Mouse (Mus musculus): ENCODE results near the gene Pogz. TPM values are rescaled to one million over a fixed set of nuclear protein-coding genes. Genes with fewer than 3 reads are reported as not detected.

Pogz gene
- polyA plus RNA-seq, 1 experiment from 2014 or later: 25.6 TPM

DNA sequence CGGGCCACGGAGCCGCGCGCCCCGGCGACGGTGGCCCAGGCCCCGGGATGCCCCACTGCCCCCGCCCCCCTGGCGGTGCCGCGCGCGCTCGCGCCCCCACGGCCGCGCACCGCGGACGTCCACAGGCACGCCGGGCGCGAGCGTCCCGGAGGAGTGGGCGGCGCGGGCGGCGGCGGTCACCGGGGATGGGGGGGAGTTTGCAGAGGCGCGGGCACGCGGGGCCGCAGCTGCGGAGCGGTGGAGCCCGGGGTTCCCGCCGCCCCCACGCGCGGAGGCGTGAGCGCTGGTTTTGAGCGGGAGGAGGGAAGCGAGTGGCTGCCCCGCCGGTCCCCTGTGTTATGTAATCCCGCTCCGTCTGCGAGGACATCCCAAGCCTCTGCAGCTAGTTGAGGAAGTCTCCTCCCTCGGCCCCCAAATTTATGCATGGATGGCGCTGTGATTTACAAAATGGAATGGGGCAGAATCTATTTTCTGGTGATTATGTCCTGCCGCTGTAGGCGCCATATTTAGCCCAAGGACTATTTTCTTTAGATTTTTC, 661 bp downstream of the Pogz start:
- 0 out of 2 replicates have a peak, but pooled peaks cover 5% of the 10 kb centered on the region for H3K4me1 ChIP-seq (ENCODE audit: control insufficient read depth, insufficient read depth, low read length)
- H3K27ac ChIP-seq (replicated peaks; ENCODE audit: low read depth, low read length): peak overlapping the region; percentile 94
- H3K9me3 ChIP-seq (ENCODE audit: control insufficient read depth, low read length): no peaks in the 10 kb centered on the region
- WGBS: under 1% methylated on average over 24 of the region's 62 CpGs
- DNase-seq (ENCODE audit: low spot score) (peak; percentile 78), ATAC-seq (ENCODE audit: insufficient number of reproducible peaks, low FRiP score, low TSS enrichment, low read depth) (peak; percentile 60)
- peak overlapping the region; percentile 72 for H3K4me3 ChIP-seq (ENCODE audit: low read depth, low read length)
- H3K9ac ChIP-seq (ENCODE audit: low read length): peak overlapping the region; percentile 92
- H3K4me2 ChIP-seq (ENCODE audit: low read depth, severe bottlenecking): peak overlapping the region; percentile 76
- no peaks in the 10 kb centered on the region for H3K27me3 ChIP-seq (ENCODE audit: control insufficient read depth, insufficient read depth, low read length)
- no peaks in the 10 kb centered on the region for H3K36me3 ChIP-seq (ENCODE audit: control insufficient read depth, insufficient read depth, low read length)

DNA sequence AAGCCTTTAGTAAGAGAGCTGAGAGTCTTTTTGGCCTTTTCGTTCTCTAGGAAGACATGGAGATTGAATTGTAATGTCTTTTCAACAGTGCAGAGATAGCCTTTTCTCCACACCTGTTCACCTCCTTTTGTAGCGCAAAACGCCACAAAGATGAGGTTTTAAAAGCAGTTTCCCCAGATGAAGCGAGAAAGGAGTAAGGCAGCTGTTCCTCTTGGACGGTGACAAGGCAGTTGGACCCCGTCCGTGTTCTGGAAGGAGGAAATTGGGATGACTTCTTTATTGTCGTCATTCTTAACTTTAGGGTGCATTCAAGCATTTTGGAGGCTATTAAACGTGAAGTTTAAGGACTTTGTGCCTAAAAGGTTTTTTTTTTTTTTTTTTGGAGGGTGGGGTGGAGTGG, 1.3 kb downstream of the Pogz start:
- 0 out of 2 replicates have a peak, but pooled peaks cover 5% of the 10 kb centered on the region for H3K4me1 ChIP-seq (ENCODE audit: control insufficient read depth, insufficient read depth, low read length)
- peak overlapping the region; percentile 92 for H3K9ac ChIP-seq (ENCODE audit: low read length)
- peak overlapping the region; percentile 76 for H3K4me2 ChIP-seq (ENCODE audit: low read depth, severe bottlenecking)
- H3K36me3 ChIP-seq (ENCODE audit: control insufficient read depth, insufficient read depth, low read length): no peaks in the 10 kb centered on the region
- peak overlapping the region; percentile 72 for H3K4me3 ChIP-seq (ENCODE audit: low read depth, low read length)
- H3K27me3 ChIP-seq (ENCODE audit: control insufficient read depth, insufficient read depth, low read length): no peaks in the 10 kb centered on the region
- DNase-seq (ENCODE audit: low spot score): no peak
- H3K27ac ChIP-seq (replicated peaks; ENCODE audit: low read depth, low read length): peak overlapping the region; percentile 94; the same call in 1 of the 2 replicates
- WGBS: 31% methylated on average over 9 of the region's 9 CpGs
- no peaks in the 10 kb centered on the region for H3K9me3 ChIP-seq (ENCODE audit: control insufficient read depth, low read length)
- no peak for ATAC-seq (ENCODE audit: insufficient number of reproducible peaks, low FRiP score, low TSS enrichment, low read depth)

DNA sequence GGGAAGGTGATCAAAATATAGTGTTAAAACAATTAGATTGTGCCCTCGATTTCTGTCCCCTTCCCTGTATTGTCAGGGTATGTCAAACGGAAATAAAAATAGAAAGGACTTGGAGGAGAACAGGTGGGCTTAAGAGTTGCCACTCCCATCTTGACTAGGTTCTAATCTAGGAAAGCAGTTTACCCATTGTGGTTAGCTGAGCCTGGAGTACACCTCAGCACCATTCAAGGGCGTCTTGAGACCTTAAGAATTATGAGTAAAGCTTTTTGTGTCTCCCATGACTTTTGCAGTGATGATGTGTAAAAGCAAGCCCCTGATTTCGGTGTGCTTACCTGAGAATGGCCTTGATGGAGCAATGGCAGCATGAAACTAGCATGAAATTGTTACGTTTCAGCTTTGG, 1.7 kb downstream of the Pogz start:
- H3K9ac ChIP-seq (ENCODE audit: low read length): no peak overlapping the region

DNA sequence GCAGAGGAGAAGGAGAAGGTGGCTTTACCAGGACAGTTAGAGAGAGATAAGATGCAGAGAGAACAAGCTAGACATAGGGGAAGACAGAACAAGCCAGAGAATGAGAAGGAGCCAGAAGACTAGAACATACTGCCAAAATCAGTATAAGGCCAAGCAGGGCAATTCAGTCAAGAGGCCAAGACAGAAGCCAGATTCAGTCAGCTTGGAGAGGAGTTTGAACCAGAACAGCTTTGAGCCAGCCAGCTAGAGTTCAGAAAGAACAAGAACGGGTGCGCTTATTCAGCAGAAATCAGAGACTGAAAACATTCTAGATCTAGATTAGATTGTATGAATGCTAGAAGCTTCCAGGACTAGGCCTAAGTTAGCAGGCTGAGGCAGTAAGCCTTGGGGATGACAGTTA, 10.0 kb downstream of the Pogz start:
- no peak overlapping the region for H3K4me2 ChIP-seq (ENCODE audit: low read depth, severe bottlenecking)
- H3K9me3 ChIP-seq (ENCODE audit: control insufficient read depth, low read length): no peaks in the 10 kb centered on the region
- H3K4me1 ChIP-seq (ENCODE audit: control insufficient read depth, insufficient read depth, low read length): no peaks in the 10 kb centered on the region
- H3K9ac ChIP-seq (ENCODE audit: low read length): no peak overlapping the region
- H3K36me3 ChIP-seq (ENCODE audit: control insufficient read depth, insufficient read depth, low read length): no peaks in the 10 kb centered on the region
- no peak overlapping the region for H3K27ac ChIP-seq (replicated peaks; ENCODE audit: low read depth, low read length)
- no peaks in the 10 kb centered on the region for H3K27me3 ChIP-seq (ENCODE audit: control insufficient read depth, insufficient read depth, low read length)
- DNase-seq (ENCODE audit: low spot score): no peak
- H3K4me3 ChIP-seq (ENCODE audit: low read depth, low read length): no peak overlapping the region
- 94% methylated on average over 2 of the region's 2 CpGs for WGBS
- no peak for ATAC-seq (ENCODE audit: insufficient number of reproducible peaks, low FRiP score, low TSS enrichment, low read depth)

More for the DNA sequence above, 1.7 kb downstream of the Pogz start:
- Histone ChIP-seq H3K27me3 (ENCODE audit: control insufficient read depth, insufficient read depth, low read length) (no peaks in the 10 kb centered on the region), H3K27ac (replicated peaks; ENCODE audit: low read depth, low read length) (no peak overlapping the region), H3K4me3 (ENCODE audit: low read depth, low read length) (peak overlapping the region; percentile 72; the same call in 1 of the 2 replicates), H3K9me3 (ENCODE audit: control insufficient read depth, low read length) (no peaks in the 10 kb centered on the region), H3K36me3 (ENCODE audit: control insufficient read depth, insufficient read depth, low read length) (no peaks in the 10 kb centered on the region), H3K4me1 (ENCODE audit: control insufficient read depth, insufficient read depth, low read length) (0 out of 2 replicates have a peak, but pooled peaks cover 5% of the 10 kb centered on the region), H3K4me2 (ENCODE audit: low read depth, severe bottlenecking) (peak overlapping the region; percentile 76; the same call in 1 of the 2 replicates)
- no peak for DNase-seq (ENCODE audit: low spot score)
- WGBS: 85% methylated on average over 5 of the region's 5 CpGs
- ATAC-seq (ENCODE audit: insufficient number of reproducible peaks, low FRiP score, low TSS enrichment, low read depth): no peak

DNA sequence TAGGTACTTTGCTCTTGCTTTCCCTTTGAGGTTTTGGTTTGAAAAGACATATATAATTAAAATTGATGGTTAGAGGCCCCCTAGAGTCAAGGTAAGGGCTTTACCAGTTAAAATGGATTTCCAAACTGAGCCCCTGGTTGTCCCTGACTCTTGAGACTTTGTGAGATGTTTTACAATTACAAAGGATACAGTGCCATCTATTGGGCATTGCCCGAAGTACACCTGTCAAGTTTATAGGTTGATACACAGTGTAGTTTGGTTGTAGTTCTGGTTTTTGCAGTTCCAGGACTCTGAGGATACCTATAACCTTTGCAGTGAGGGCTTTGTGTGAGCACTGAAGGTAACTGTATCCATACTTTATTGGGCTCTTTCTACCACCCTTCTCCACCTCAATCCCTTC, 12.0 kb downstream of the Pogz start:
- DNase-seq (ENCODE audit: low spot score) (peak; percentile 78), ATAC-seq (ENCODE audit: insufficient number of reproducible peaks, low FRiP score, low TSS enrichment, low read depth) (no peak)
- H3K9me3 ChIP-seq (ENCODE audit: control insufficient read depth, low read length): no peaks in the 10 kb centered on the region
- H3K4me3 ChIP-seq (ENCODE audit: low read depth, low read length): no peak overlapping the region
- H3K27me3 ChIP-seq (ENCODE audit: control insufficient read depth, insufficient read depth, low read length): no peaks in the 10 kb centered on the region
- no peak overlapping the region for H3K4me2 ChIP-seq (ENCODE audit: low read depth, severe bottlenecking)
- H3K27ac ChIP-seq (replicated peaks; ENCODE audit: low read depth, low read length): no peak overlapping the region
- 9% methylated on average over 1 of the region's 1 CpGs for WGBS
- peaks cover 4% of the 10 kb centered on the region; the same call in 1 of the 2 replicates for H3K36me3 ChIP-seq (ENCODE audit: control insufficient read depth, insufficient read depth, low read length)
- no peaks in the 10 kb centered on the region for H3K4me1 ChIP-seq (ENCODE audit: control insufficient read depth, insufficient read depth, low read length)
- no peak overlapping the region for H3K9ac ChIP-seq (ENCODE audit: low read length)

DNA sequence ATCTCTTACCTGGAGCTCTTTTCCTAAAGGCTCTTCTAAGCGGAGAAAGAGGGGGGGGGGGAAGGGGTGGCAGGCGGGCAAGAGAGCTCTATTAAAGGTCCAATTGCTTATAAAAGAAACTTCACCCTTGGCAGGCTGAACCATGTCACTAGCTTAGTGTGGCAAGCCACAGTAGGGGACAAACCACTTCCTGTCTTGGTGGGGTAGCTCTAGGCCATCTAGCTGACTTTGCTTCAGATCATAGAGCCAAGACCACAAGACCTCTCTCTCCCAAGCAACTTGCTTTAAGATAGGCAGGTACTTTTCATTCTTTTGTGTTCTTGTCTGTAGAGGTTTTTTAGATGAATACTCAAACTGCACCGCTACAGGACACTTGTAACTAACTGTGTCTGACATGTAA, 14.4 kb downstream of the Pogz start:
- H3K4me1 ChIP-seq (ENCODE audit: control insufficient read depth, insufficient read depth, low read length): no peaks in the 10 kb centered on the region
- peaks cover 9% of the 10 kb centered on the region; the same call in 1 of the 2 replicates for H3K36me3 ChIP-seq (ENCODE audit: control insufficient read depth, insufficient read depth, low read length)
- no peak overlapping the region for H3K4me2 ChIP-seq (ENCODE audit: low read depth, severe bottlenecking)
- no peak for ATAC-seq (ENCODE audit: insufficient number of reproducible peaks, low FRiP score, low TSS enrichment, low read depth)
- H3K9ac ChIP-seq (ENCODE audit: low read length): no peak overlapping the region
- H3K27me3 ChIP-seq (ENCODE audit: control insufficient read depth, insufficient read depth, low read length): no peaks in the 10 kb centered on the region
- H3K27ac ChIP-seq (replicated peaks; ENCODE audit: low read depth, low read length): no peak overlapping the region
- no peak overlapping the region for H3K4me3 ChIP-seq (ENCODE audit: low read depth, low read length)
- no peaks in the 10 kb centered on the region for H3K9me3 ChIP-seq (ENCODE audit: control insufficient read depth, low read length)
- no peak for DNase-seq (ENCODE audit: low spot score)
- WGBS: 69% methylated on average over 3 of the region's 3 CpGs

DNA sequence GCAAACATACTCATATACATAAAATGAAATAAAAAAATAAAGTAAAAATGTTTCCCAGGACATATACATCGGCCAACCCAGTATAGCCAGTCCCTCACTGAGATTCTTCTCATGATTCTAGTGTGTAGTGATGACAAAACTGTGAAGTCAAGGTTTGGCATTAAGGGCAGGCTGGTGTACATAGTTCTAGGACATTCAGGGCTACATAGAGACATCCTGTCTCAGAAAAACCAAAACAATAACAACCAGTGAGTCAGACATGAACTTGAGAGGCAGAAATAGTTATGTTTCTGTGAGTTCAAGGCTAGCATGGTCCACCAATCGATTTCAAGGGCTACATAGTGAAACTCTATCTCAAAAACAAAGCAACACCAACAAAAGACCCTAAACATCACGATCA, 14.8 kb downstream of the Pogz start:
- Histone ChIP-seq H3K27me3 (ENCODE audit: control insufficient read depth, insufficient read depth, low read length) (no peaks in the 10 kb centered on the region), H3K9me3 (ENCODE audit: control insufficient read depth, low read length) (no peaks in the 10 kb centered on the region), H3K36me3 (ENCODE audit: control insufficient read depth, insufficient read depth, low read length) (peaks cover 11% of the 10 kb centered on the region; the same call in 1 of the 2 replicates), H3K4me2 (ENCODE audit: low read depth, severe bottlenecking) (no peak overlapping the region), H3K4me3 (ENCODE audit: low read depth, low read length) (no peak overlapping the region), H3K9ac (ENCODE audit: low read length) (no peak overlapping the region), H3K27ac (replicated peaks; ENCODE audit: low read depth, low read length) (no peak overlapping the region), H3K4me1 (ENCODE audit: control insufficient read depth, insufficient read depth, low read length) (no peaks in the 10 kb centered on the region)
- no peak for DNase-seq (ENCODE audit: low spot score)
- no peak for ATAC-seq (ENCODE audit: insufficient number of reproducible peaks, low FRiP score, low TSS enrichment, low read depth)
- WGBS: 91% methylated on average over 3 of the region's 3 CpGs

DNA sequence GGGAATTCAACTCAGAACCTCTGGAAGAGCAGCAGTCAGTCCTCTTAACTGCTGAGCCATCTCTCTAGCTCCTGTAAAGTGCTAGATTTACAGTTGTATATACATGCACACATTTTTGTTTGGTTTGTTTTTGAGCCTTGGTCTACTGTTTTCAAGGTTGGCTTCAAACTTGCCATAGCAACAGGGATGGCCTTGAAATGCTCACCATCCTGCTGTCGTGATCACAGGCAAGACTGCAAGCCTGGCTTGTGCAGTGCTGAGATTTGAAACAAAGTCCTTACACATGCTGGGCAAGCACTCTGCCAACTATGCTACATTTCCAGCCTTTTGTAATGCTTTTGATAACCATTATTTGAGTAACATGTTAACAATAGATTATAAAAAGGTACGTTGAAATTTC, 22.1 kb downstream of the Pogz start:
- Histone ChIP-seq H3K27ac (replicated peaks; ENCODE audit: low read depth, low read length) (no peak overlapping the region), H3K9ac (ENCODE audit: low read length) (no peak overlapping the region), H3K4me2 (ENCODE audit: low read depth, severe bottlenecking) (no peak overlapping the region), H3K27me3 (ENCODE audit: control insufficient read depth, insufficient read depth, low read length) (no peaks in the 10 kb centered on the region), H3K4me1 (ENCODE audit: control insufficient read depth, insufficient read depth, low read length) (no peaks in the 10 kb centered on the region), H3K36me3 (ENCODE audit: control insufficient read depth, insufficient read depth, low read length) (peaks cover 15% of the 10 kb centered on the region; the same call in 1 of the 2 replicates), H3K9me3 (ENCODE audit: control insufficient read depth, low read length) (no peaks in the 10 kb centered on the region), H3K4me3 (ENCODE audit: low read depth, low read length) (no peak overlapping the region)
- ATAC-seq (ENCODE audit: insufficient number of reproducible peaks, low FRiP score, low TSS enrichment, low read depth) (no peak), DNase-seq (ENCODE audit: low spot score) (no peak)
- 96% methylated on average over 2 of the region's 2 CpGs for WGBS

DNA sequence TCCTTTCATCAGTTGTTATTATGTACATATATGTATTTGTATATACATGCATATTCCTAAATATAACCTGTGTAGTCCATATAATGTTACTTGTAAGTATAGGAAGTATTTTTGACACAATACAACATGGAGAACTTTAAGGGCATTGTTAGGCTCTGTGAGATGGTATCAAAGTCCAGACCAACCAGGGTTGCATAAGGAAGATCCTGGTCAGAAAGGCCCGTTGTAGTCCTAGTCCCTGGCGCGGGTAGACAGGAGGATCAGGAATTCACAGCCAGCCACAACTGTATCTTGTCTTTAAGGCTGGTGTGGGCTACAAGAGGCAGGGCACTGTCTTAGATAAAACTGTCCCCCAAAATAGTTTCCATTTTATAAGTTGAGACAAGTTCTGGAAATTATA, 31.6 kb downstream of the Pogz start:
- 94% methylated on average over 3 of the region's 3 CpGs for WGBS
- ATAC-seq (ENCODE audit: insufficient number of reproducible peaks, low FRiP score, low TSS enrichment, low read depth): no peak

More for the DNA sequence above, 31.6 kb downstream of the Pogz start:
- Histone ChIP-seq H3K27ac (replicated peaks; ENCODE audit: low read depth, low read length) (no peak overlapping the region), H3K9ac (ENCODE audit: low read length) (no peak overlapping the region), H3K4me3 (ENCODE audit: low read depth, low read length) (no peak overlapping the region), H3K4me1 (ENCODE audit: control insufficient read depth, insufficient read depth, low read length) (no peaks in the 10 kb centered on the region), H3K9me3 (ENCODE audit: control insufficient read depth, low read length) (no peaks in the 10 kb centered on the region), H3K27me3 (ENCODE audit: control insufficient read depth, insufficient read depth, low read length) (no peaks in the 10 kb centered on the region), H3K36me3 (ENCODE audit: control insufficient read depth, insufficient read depth, low read length) (peaks cover 34% of the 10 kb centered on the region), H3K4me2 (ENCODE audit: low read depth, severe bottlenecking) (no peak overlapping the region)
- no peak for DNase-seq (ENCODE audit: low spot score)

Measured in limb, embryonic 11.5 days (tissue).